Mouse (Mus musculus) urinary bladder, postnatal 36 days (tissue): ENCODE results near the gene Kcnc3.

Source experiments
- DNase-seq, 2 experiments: peaks; one replicate each; pipeline ENCODE4 v3.0.0; 2022; ENCODE audit warnings: low spot score in 2 of 2, mixed read lengths in 1 of 2

Kcnc3 gene

DNA sequence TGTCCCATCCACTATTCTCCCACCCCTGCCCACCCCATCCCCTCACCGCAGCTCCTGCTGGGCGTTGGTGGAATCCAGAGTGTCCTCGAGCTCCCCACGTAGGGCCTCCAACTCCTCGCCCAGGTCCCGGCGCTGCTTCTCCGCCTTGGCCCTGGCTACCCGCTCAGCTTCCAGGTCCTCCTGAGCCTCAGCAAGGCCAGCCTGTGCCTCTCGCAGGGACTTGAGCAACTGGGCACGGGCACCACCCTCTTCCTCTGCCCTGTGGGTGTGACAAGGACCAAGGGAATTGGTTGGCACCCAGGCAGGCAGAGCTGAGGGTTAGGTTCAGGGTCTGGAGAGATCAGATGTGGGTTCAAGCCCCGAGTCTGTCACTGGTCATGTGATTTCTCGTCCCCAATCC lies 36.5 kb downstream of the Kcnc3 start:
- no peak for DNase-seq

GRCm38 (mm10) chr7:44628402-44629034 lies 38.1 kb downstream of the Kcnc3 start:
- no peak for DNase-seq

DNA sequence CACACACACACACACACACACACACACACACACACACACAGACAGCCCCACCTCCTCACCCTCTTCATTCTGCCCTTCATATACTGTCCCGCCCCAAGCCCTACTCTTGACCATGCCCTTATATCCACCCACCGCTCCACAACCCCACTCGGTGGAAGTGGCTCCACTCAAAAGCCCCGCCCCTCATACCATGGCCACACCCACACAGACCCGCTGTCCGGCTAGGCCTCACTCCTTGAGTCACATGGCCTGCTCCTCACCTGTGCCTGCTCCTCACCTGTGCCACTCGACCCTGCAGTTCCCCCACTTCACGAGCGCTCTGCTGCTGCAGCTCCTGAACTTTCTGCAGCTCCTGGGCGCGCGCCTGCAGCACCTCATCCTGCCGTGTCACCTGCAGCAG lies 40.0 kb downstream of the Kcnc3 start:
- no peak for DNase-seq

- no peak for DNase-seq
Observed at GRCm38 (mm10) chr7:44632676-44633075, 42.2 kb downstream of the Kcnc3 start.

DNA sequence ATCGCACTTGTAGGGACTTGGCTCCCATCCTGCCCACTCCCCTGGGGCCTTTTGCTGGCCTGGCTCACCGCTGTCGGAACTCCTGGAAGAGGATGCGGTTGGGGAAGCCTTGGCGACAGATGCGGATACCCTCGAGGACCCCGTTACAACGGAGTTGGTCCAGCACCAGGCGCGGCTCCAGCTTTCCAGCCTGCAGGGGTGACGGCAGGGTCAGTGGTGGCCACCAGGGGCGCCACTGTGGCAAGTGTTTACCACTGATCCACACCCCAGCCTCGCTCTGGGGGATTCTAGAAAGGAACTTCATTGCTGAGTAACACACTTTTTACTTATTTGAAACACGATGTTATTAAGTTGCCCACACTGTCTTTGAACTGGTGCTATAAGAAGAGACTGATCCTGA lies 42.9 kb downstream of the Kcnc3 start:
- no peak for DNase-seq

DNA sequence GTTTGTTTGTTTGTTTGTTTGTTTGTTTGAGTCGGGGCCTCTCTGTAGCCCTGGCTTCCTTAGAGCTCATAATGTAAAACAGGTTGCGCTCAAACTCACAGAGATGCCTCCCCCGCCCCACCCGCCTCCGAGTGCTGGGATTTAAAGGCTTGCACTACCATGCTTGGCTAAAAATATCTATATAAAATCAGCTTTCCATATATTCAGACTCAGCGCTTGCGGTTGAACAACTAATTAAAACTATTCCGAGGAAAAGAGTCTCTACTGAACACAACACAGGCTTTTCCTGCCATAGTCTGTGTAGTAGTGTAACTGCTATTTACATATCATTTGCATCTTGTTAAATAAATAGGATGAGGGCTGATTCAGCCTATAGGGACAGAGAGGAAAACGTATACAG lies 46.2 kb downstream of the Kcnc3 start:
- DNase-seq = no peak

DNA sequence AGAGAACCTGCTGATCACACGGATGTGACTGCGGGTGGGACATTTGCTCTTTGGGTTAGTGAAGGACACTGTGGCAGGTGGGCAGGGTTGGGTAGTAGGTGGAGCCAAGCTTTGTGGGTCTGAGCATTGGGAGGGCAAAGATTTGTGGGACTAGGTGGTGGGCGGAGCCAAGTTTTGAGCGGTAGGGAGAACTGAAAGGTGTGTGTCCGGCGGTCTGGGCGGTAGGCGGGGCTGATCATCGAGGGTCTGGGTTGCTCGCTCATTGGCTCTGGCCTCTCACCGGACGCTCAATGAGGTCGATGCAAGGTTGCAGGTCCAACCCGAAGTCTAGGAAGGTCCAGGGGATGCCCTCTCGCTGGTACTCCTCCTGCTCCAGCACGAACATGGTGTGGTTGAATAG lies 48.2 kb downstream of the Kcnc3 start:
- no peak for DNase-seq

DNA sequence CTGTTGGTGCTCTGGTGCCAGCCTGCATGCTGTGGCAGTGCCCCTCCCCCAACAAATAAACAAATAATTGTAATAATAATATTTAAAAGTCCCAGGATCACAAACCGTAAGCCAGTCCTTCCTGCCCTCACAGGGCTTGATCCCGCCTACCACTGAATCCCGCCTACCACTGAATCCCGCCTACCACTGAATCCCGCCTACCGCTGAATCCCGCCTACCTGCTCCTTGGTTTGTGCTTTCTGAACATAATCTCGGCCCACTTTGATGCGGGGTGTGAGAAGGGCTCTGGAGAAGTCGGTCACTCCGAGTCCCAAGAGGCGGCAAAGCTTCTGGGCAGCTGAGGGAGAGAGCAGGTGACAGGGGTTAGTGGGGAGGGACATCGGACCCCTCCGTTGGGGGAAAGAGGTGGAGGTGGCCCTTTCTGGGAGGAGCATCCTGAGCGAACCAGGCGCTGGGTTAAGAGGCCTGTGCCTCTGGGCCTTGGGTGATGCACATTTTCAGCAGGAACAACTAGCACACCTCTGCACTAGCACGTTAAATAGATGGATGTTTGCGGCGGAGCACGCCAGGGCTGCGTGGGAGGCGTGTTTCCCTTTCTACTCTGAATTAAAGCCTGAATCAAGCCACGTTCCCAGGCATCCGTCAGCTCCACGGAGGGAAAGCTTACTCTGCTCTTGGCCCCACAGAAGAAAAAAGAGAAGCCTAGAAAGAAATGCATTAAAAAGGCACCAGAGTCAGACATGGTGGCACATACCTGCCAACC lies 50.6 kb downstream of the Kcnc3 start:
- DNase-seq = no peak

DNA sequence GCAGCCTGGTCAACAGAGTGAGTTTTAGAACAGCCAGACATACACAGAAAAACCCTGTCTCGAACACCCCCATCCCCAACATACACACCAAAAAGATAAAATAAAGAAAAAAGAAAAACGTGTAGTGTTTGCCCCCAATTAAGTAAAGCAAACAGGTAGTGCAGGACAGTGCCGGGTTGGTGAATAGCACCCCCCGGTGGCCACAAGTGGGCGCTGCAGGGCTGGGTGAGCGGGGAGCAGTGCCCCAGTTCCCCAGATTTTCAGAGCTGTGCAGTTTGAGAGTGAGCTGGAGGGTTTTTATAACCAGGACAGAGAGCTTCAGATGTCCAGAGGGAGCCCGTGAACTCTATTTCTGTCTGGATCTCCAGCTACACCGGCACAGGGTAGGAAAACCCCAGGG lies 51.4 kb downstream of the Kcnc3 start:
- no peak for DNase-seq

DNA sequence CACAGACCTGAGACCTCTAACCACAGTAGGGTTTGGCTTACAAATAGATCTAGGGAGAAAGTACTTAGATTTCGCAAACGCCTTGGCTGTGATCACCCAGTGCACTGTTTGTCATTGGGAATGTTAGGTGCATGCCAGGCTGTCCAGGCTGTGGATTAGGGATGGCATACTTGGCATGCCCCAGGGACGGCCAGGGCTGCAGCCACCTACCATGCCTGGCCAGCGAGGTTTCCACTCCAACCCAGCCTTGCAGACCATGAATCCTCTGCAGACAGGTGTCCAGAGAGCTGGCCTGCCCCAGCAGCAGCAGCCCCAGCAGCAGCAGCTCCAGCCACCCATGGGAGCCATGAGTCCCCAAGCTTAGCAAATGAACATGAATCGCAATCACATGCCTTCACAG lies 54.8 kb downstream of the Kcnc3 start:
- DNase-seq = no peak

- no peak for DNase-seq
Observed at GRCm38 (mm10) chr7:44645951-44646350, 55.5 kb downstream of the Kcnc3 start.

GRCm38 (mm10) chr7:44647042-44647724 lies 56.7 kb downstream of the Kcnc3 start:
- peak in 1 of 2 experiments; percentile 59 for DNase-seq

- DNase-seq = no peak
Observed at GRCm38 (mm10) chr7:44647729-44648128, 57.3 kb downstream of the Kcnc3 start.

GRCm38 (mm10) chr7:44649094-44649610 lies 58.7 kb downstream of the Kcnc3 start:
- no peak for DNase-seq

GRCm38 (mm10) chr7:44649990-44650389 lies 59.5 kb downstream of the Kcnc3 start:
- no peak for DNase-seq

DNA sequence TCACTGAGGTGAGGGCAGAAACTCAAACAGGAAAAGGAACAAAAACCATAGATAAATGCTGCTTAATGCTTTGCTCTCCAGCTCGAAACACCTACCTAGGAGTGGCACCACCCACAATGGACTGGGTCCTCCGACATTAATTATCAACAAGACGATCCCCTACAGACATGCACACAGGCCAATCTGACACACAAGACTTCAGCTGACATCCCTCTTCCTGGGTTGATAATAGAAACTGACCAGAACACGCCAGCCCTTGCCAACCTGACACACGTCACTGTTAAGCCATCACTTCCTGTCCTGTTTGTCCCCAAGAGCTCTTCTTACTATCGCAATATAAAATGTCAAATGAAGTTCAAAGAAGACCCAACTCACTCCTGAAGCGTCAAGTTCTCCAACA lies 61.0 kb downstream of the Kcnc3 start:
- DNase-seq = no peak

GRCm38 (mm10) chr7:44653773-44654172 lies 63.3 kb downstream of the Kcnc3 start:
- no peak for DNase-seq
